Comparison of ENCODE assay signal across 8 mouse cellular contexts in the genomic region with DNA sequence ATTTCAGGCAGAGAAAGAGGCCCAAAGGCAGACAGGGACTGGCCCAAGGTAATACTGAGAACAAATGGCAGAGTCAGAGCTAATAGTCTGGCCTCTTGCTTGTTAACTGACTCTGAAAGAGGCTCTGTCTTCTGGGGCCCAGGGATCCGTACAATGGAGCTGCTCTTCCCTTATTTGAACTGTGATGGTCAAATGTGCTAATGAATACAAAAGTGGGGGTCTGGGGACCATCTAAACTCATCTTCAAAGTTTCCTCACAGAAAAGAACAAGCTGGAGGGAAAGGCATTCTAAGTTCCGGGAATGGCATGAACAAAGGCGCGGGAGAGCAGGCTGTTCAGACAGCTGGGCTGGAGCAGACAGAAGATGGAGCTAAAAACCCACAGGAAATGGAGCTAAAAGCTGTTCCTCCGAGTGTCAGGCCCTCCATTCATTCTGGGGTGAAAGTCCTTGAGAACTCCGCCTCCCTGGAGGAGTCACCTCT. TPM values are rescaled to one million over a fixed set of nuclear protein-coding genes. Genes with fewer than 3 reads are reported as not detected.
DNase-seq lines count a peak whose midpoint lies in the region; ATAC-seq and TF ChIP-seq lines count a peak whose summit lies in the region.

No protein-coding gene starts in this region.

- in situ Hi-C loops in ES-E14 (cut with MboI; ENCODE audit: low sequenced_read_pairs in 2 of 2, unreplicated experiment in 2 of 2): no loop called here

- ATAC-seq in heart, embryonic 15.5 days (replicated peaks; ENCODE audit: insufficient number of reproducible peaks, insufficient read depth, low FRiP score, low read depth): no peak
- peak; percentile 54 for ATAC-seq in forebrain, embryonic 16.5 days

- peak; percentile 20; the same call in 1 of the 2 replicates for TF ChIP-seq POLR2A in small intestine, adult 2 months (IDR thresholded peaks at IDR 0.05; ENCODE audit: low read depth, low read length)

- no peak overlapping the region for H3K4me2 ChIP-seq in heart, embryonic 15.5 days
- no peak overlapping the region for H3K4me2 ChIP-seq in forebrain, embryonic 16.5 days (ENCODE audit: low read length)

- no peaks in the 10 kb centered on the region for H3K9me3 ChIP-seq in heart, embryonic 15.5 days (replicated peaks)
- no peaks in the 10 kb centered on the region for H3K9me3 ChIP-seq in ES-E14 (ENCODE audit: control insufficient read depth, insufficient read depth, low read depth, low read length)
- no peaks in the 10 kb centered on the region for H3K9me3 ChIP-seq in forebrain, embryonic 16.5 days (ENCODE audit: control insufficient read depth, low read length)

- DNase-seq in heart, adult 8-10 months (ENCODE audit: low spot score): no peak
- no peak for DNase-seq in ES-E14 (ENCODE audit: low read depth, low spot score)
- DNase-seq in layer of hippocampus, adult 9-10 months (ENCODE audit: low spot score): peak; percentile 45
- DNase-seq in cerebellum, postnatal 36 days: no peak
- no peak for DNase-seq in heart, postnatal 36 days

- WGBS in heart, embryonic 15.5 days: 58% methylated on average over 6 of the region's 6 CpGs
- WGBS in forebrain, embryonic 16.5 days: 13% methylated on average over 6 of the region's 6 CpGs
- WGBS in small intestine, adult 2 months: 11% methylated on average over 6 of the region's 6 CpGs

- no peak overlapping the region for H3K9ac ChIP-seq in heart, embryonic 15.5 days
- peak overlapping the region; percentile 11; the same call in 1 of the 2 replicates for H3K9ac ChIP-seq in ES-E14 (ENCODE audit: insufficient read depth, low read depth, low read length, poor library complexity, severe bottlenecking)
- H3K9ac ChIP-seq in forebrain, embryonic 16.5 days (replicated peaks; ENCODE audit: low read depth, low read length): peak overlapping the region; percentile 45; the same call in 1 of the 2 replicates

- H3K27me3 ChIP-seq in heart, embryonic 15.5 days: no peaks in the 10 kb centered on the region
- H3K27me3 ChIP-seq in forebrain, embryonic 16.5 days (replicated peaks; ENCODE audit: control insufficient read depth, insufficient read depth, low read length): no peaks in the 10 kb centered on the region
- H3K27me3 ChIP-seq in small intestine, adult 2 months (ENCODE audit: control insufficient read depth, insufficient read depth, low read length): no peaks in the 10 kb centered on the region

- intact Hi-C loops in heart, postnatal 36 days (cut with DNase I): no loop called here

- peak overlapping the region; percentile 66 for H3K27ac ChIP-seq in heart, embryonic 15.5 days
- H3K27ac ChIP-seq in ES-E14 (ENCODE audit: insufficient read depth, low read depth, low read length, poor library complexity, severe bottlenecking): no peak overlapping the region
- peak overlapping the region; percentile 97 for H3K27ac ChIP-seq in forebrain, embryonic 16.5 days (ENCODE audit: low read length)
- H3K27ac ChIP-seq in small intestine, adult 2 months (ENCODE audit: insufficient read depth, low read depth, low read length): peak overlapping the region; percentile 73

- peak; percentile 32; the same call in 1 of the 2 replicates for TF ChIP-seq CTCF in small intestine, adult 2 months (IDR thresholded peaks at IDR 0.05; ENCODE audit: extremely low read depth, insufficient read length, insufficient replicate concordance, low read depth, low read length)

- no peaks in the 10 kb centered on the region for H3K36me3 ChIP-seq in heart, embryonic 15.5 days
- H3K36me3 ChIP-seq in ES-E14 (ENCODE audit: control insufficient read depth, insufficient read depth, low read length, poor library complexity, severe bottlenecking): no peaks in the 10 kb centered on the region
- H3K36me3 ChIP-seq in forebrain, embryonic 16.5 days (ENCODE audit: control insufficient read depth, insufficient read depth): no peaks in the 10 kb centered on the region
- H3K36me3 ChIP-seq in small intestine, adult 2 months (ENCODE audit: control insufficient read depth, insufficient read depth, low read length): no peaks in the 10 kb centered on the region

- no peak overlapping the region for H3K4me3 ChIP-seq in heart, embryonic 15.5 days
- no peak overlapping the region for H3K4me3 ChIP-seq in ES-E14 (ENCODE audit: insufficient read depth in 1 of 2, low read depth in 1 of 2, low read length in 2 of 2, poor library complexity in 1 of 2, severe bottlenecking in 1 of 2)
- no peak overlapping the region for H3K4me3 ChIP-seq in forebrain, embryonic 16.5 days (replicated peaks; ENCODE audit: low read length)
- H3K4me3 ChIP-seq in small intestine, adult 2 months (ENCODE audit: low read depth, low read length): no peak overlapping the region

- H3K4me1 ChIP-seq in heart, embryonic 15.5 days (replicated peaks): peaks cover 16% of the 10 kb centered on the region
- no peaks in the 10 kb centered on the region for H3K4me1 ChIP-seq in ES-E14 (ENCODE audit: control insufficient read depth in 2 of 2, insufficient read depth in 2 of 2, low read length in 2 of 2, poor library complexity in 1 of 2)
- H3K4me1 ChIP-seq in forebrain, embryonic 16.5 days (replicated peaks; ENCODE audit: control insufficient read depth, insufficient read depth, low read length): peaks cover 16% of the 10 kb centered on the region
- peaks cover 12% of the 10 kb centered on the region for H3K4me1 ChIP-seq in small intestine, adult 2 months (ENCODE audit: control insufficient read depth, insufficient read depth, insufficient read length, low read length)

TF ChIP-seq in ES-E14, 5 proteins besides CTCF, POLR2A, EP300 and RAD21:
- TF ChIP-seq ZNF384 (IDR thresholded peaks at IDR 0.05; ENCODE audit: low read depth, low read length) (no peak), ZC3H11A (IDR thresholded peaks at IDR 0.05; ENCODE audit: borderline replicate concordance, low read depth, low read length) (no peak), MAFK (IDR thresholded peaks at IDR 0.05; ENCODE audit: insufficient read depth, low read depth, low read length) (no peak)

RNA-seq across cellular contexts. Expression of gene Kctd14, which starts 4.0 kb away (rescaled TPM):
- 0.83 and 1.8 TPM in 2 replicates for polyA plus RNA-seq in heart, embryonic 15.5 days (2015; fragmentation: Nextera tagmentation; extraction: Ambion mirVana)
- under 1 TPM; 0.28 to 0.60 (median 0.49) TPM for total RNA-seq in heart, adult 8-10 months (2022)
- 0.09 TPM in 1 of 2 replicates, not detected in the other for total RNA-seq in ES-E14 (2012; rRNA removed)
- polyA plus RNA-seq in forebrain, embryonic 16.5 days (2015; fragmentation: Nextera tagmentation; extraction: Ambion mirVana): 1.9 and 2.2 TPM in 2 replicates
- 2.6 and 6.2 TPM in 2 replicates for polyA plus RNA-seq in small intestine, adult 2 months (2012; rRNA removed)
- not detected for total RNA-seq in heart, postnatal 36 days (2021)

RNA-seq across cellular contexts. Expression of gene Thrsp, which starts 29.6 kb away (rescaled TPM):
- polyA plus RNA-seq in heart, embryonic 15.5 days (2015; fragmentation: Nextera tagmentation; extraction: Ambion mirVana): 0.82 and 1.1 TPM in 2 replicates
- total RNA-seq in heart, adult 8-10 months (2022): 10 to 100 TPM; 51.1 to 70.8 (median 68.7) TPM
- 0.85 and 0.89 TPM in 2 replicates for total RNA-seq in ES-E14 (2012; rRNA removed)
- polyA plus RNA-seq in forebrain, embryonic 16.5 days (2015; fragmentation: Nextera tagmentation; extraction: Ambion mirVana): 4.6 and 5.3 TPM in 2 replicates
- 2.8 and 4.2 TPM in 2 replicates for polyA plus RNA-seq in small intestine, adult 2 months (2012; rRNA removed)
- 10 to 100 TPM; 43.7 to 50.9 TPM for total RNA-seq in heart, postnatal 36 days (2021)

RNA-seq across cellular contexts. Expression of gene Ints4, which starts 33.7 kb away (rescaled TPM):
- polyA plus RNA-seq in heart, embryonic 15.5 days (2015; fragmentation: Nextera tagmentation; extraction: Ambion mirVana): 27.5 and 33.9 TPM in 2 replicates
- 10 to 100 TPM; 46.8 to 73.9 (median 67.8) TPM for total RNA-seq in heart, adult 8-10 months (2022)
- 63.4 and 64.2 TPM in 2 replicates for total RNA-seq in ES-E14 (2012; rRNA removed)
- 47.6 and 55.5 TPM in 2 replicates for polyA plus RNA-seq in forebrain, embryonic 16.5 days (2015; fragmentation: Nextera tagmentation; extraction: Ambion mirVana)
- 27.2 and 42.1 TPM in 2 replicates for polyA plus RNA-seq in small intestine, adult 2 months (2012; rRNA removed)
- total RNA-seq in heart, postnatal 36 days (2021): 10 to 100 TPM; 48.1 to 53.0 TPM

RNA-seq across cellular contexts. Expression of gene Ndufc2, which starts 47.3 kb away (rescaled TPM):
- 451 and 701 TPM in 2 replicates for polyA plus RNA-seq in heart, embryonic 15.5 days (2015; fragmentation: Nextera tagmentation; extraction: Ambion mirVana)
- 100 to 1,000 TPM; 498 to 518 (median 508) TPM for total RNA-seq in heart, adult 8-10 months (2022)
- 233 and 286 TPM in 2 replicates for total RNA-seq in ES-E14 (2012; rRNA removed)
- 398 and 425 TPM in 2 replicates for polyA plus RNA-seq in forebrain, embryonic 16.5 days (2015; fragmentation: Nextera tagmentation; extraction: Ambion mirVana)
- polyA plus RNA-seq in small intestine, adult 2 months (2012; rRNA removed): 58.2 and 89.7 TPM in 2 replicates
- total RNA-seq in heart, postnatal 36 days (2021): 100 to 1,000 TPM; 475 to 537 TPM

Comparison
In these comparisons a context has a peak if more than half of its experiments do, and no peak if none do; other contexts are left out.
1. RNA of gene Thrsp, which starts 29.6 kb away (total RNA-seq): 51.1 to 70.8 TPM in heart, adult 8-10 months and 43.7 to 50.9 TPM in heart, postnatal 36 days; 0.85 to 0.89 TPM in ES-E14; every median in the first group is over 10 times any median in the second.